Mouse (Mus musculus): Measurements from ENCODE around the gene Kcnh3. TPM values are rescaled to one million over a fixed set of nuclear protein-coding genes. Genes with fewer than 3 reads are reported as not detected.
"Not testable (repeated sequence)": the region's sequence is repeated elsewhere in the genome, so short reads cannot be mapped to it uniquely, and the experiment has no call there.

Gene Kcnh3
- polyA plus RNA-seq, 1 experiment, result 0.30 TPM

- DNase-seq (ENCODE audit: low spot score), result no peak
Observed at GRCm38 (mm10) chr15:99240129-99240528, 15.5 kb downstream of the Kcnh3 start.

- DNase-seq (ENCODE audit: low spot score), result no peak
Observed at GRCm38 (mm10) chr15:99241249-99241648, 16.6 kb downstream of the Kcnh3 start.

GRCm38 (mm10) chr15:99242045-99242444 is 17.4 kb downstream of the Kcnh3 start:
- DNase-seq (ENCODE audit: low spot score), result no peak

- not testable (repeated sequence) for DNase-seq (ENCODE audit: low spot score)
Observed at GRCm38 (mm10) chr15:99246736-99247135, 22.1 kb downstream of the Kcnh3 start.

- DNase-seq (ENCODE audit: low spot score), result no peak
Observed at GRCm38 (mm10) chr15:99248972-99249371, 24.3 kb downstream of the Kcnh3 start.

GRCm38 (mm10) chr15:99249938-99250337 is 25.3 kb downstream of the Kcnh3 start:
- no peak for DNase-seq (ENCODE audit: low spot score)

- DNase-seq (ENCODE audit: low spot score), result not testable (repeated sequence)
Observed at GRCm38 (mm10) chr15:99251111-99251510, 26.4 kb downstream of the Kcnh3 start.

- DNase-seq (ENCODE audit: low spot score), result peak; percentile 92
Observed at GRCm38 (mm10) chr15:99251626-99252380, 27.1 kb downstream of the Kcnh3 start, which contains the start of gene Mcrs1. Gene Mcrs1 (minus strand): TSS chr15:99251961.

GRCm38 (mm10) chr15:99252381-99253174 is 27.9 kb downstream of the Kcnh3 start:
- no peak for DNase-seq (ENCODE audit: low spot score)

- not testable (repeated sequence) for DNase-seq (ENCODE audit: low spot score)
Observed at GRCm38 (mm10) chr15:99253175-99253479, 28.5 kb downstream of the Kcnh3 start.

- DNase-seq (ENCODE audit: low spot score), result no peak
Observed at GRCm38 (mm10) chr15:99253772-99254171, 29.1 kb downstream of the Kcnh3 start.

- DNase-seq (ENCODE audit: low spot score), result no peak
Observed at GRCm38 (mm10) chr15:99254477-99255005, 29.9 kb downstream of the Kcnh3 start.

GRCm38 (mm10) chr15:99255241-99255749 is 30.6 kb downstream of the Kcnh3 start:
- no peak for DNase-seq (ENCODE audit: low spot score)

GRCm38 (mm10) chr15:99259167-99259729 is 34.6 kb downstream of the Kcnh3 start:
- DNase-seq (ENCODE audit: low spot score), result no peak

GRCm38 (mm10) chr15:99259730-99260252 is 35.1 kb downstream of the Kcnh3 start:
- DNase-seq (ENCODE audit: low spot score), result no peak

- DNase-seq (ENCODE audit: low spot score), result no peak
Observed at GRCm38 (mm10) chr15:99262702-99263101, 38.0 kb downstream of the Kcnh3 start.

GRCm38 (mm10) chr15:99264363-99264762 is 39.7 kb downstream of the Kcnh3 start:
- no peak for DNase-seq (ENCODE audit: low spot score)

GRCm38 (mm10) chr15:99265679-99266078 is 41.0 kb downstream of the Kcnh3 start:
- no peak for DNase-seq (ENCODE audit: low spot score)

- DNase-seq (ENCODE audit: low spot score), result no peak
Observed at GRCm38 (mm10) chr15:99276095-99276494, 51.4 kb downstream of the Kcnh3 start.

GRCm38 (mm10) chr15:99278271-99278670 is 53.6 kb downstream of the Kcnh3 start:
- DNase-seq (ENCODE audit: low spot score), result no peak

- DNase-seq (ENCODE audit: low spot score), result no peak
Observed at GRCm38 (mm10) chr15:99283456-99283855, 58.8 kb downstream of the Kcnh3 start.
